In the genomic region with DNA sequence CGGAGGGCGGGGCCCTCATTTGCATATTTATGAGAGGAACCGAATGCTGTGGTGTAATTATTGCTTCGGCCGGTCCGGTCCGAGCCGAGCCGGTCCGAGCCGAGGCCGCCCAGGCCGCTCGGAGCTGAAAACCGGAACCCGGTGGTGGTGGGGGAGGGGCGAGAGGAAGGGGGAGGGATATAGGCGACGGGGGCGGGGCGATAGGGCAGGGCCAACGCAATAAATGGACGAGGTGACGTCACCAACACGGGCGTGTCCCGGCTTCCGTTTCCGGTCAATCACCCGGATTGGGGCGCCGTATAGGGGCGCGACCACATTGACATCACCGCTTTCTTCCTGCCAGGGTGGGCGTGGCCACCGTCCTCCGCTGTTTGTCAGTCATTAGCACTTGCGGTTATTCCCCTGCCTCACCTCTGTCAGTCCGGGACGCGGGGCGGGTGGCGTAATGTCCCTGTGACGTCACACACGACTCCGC, we compare ENCODE assay signal across 8 mouse cellular contexts. TPM values are rescaled to one million over a fixed set of nuclear protein-coding genes. Genes with fewer than 3 reads are reported as not detected.
A peak's percentile ranks its signal among the peaks of the same experiment; 100 is the strongest.
DNase-seq lines count a peak whose midpoint lies in the region; ATAC-seq and TF ChIP-seq lines count a peak whose summit lies in the region.

No protein-coding gene starts in this region.

- 0 out of 2 replicates have a peak, but pooled peaks cover 3% of the 10 kb centered on the region for H3K27me3 ChIP-seq in embryonic facial prominence, embryonic 15.5 days
- no peaks in the 10 kb centered on the region for H3K27me3 ChIP-seq in heart, embryonic 11.5 days (ENCODE audit: control insufficient read depth, insufficient read depth, low read length)
- peaks cover 4% of the 10 kb centered on the region; the same call in 1 of the 2 replicates for H3K27me3 ChIP-seq in kidney, embryonic 15.5 days
- no peaks in the 10 kb centered on the region for H3K27me3 ChIP-seq in limb, embryonic 15.5 days
- no peaks in the 10 kb centered on the region for H3K27me3 ChIP-seq in midbrain, postnatal 0 days (ENCODE audit: insufficient read depth, low read length)

- no peaks in the 10 kb centered on the region for H3K9me3 ChIP-seq in embryonic facial prominence, embryonic 15.5 days (replicated peaks)
- H3K9me3 ChIP-seq in heart, embryonic 11.5 days (replicated peaks; ENCODE audit: control insufficient read depth, low read length) = no peaks in the 10 kb centered on the region
- no peaks in the 10 kb centered on the region for H3K9me3 ChIP-seq in kidney, embryonic 15.5 days (replicated peaks)
- no peaks in the 10 kb centered on the region for H3K9me3 ChIP-seq in limb, embryonic 15.5 days
- no peaks in the 10 kb centered on the region for H3K9me3 ChIP-seq in midbrain, postnatal 0 days (ENCODE audit: low read length)

- H3K4me3 ChIP-seq in bone marrow, adult 2 months (replicated peaks; ENCODE audit: control insufficient read depth, low read depth, low read length) = peak overlapping the region; percentile 88
- H3K4me3 ChIP-seq in embryonic facial prominence, embryonic 15.5 days (replicated peaks) = peak overlapping the region; percentile 83
- H3K4me3 ChIP-seq in heart, embryonic 11.5 days (ENCODE audit: low read depth, low read length) = peak overlapping the region; percentile 60
- H3K4me3 ChIP-seq in kidney, embryonic 15.5 days (replicated peaks) = peak overlapping the region; percentile 71
- H3K4me3 ChIP-seq in limb, embryonic 15.5 days = peak overlapping the region; percentile 66
- peak overlapping the region; percentile 70 for H3K4me3 ChIP-seq in midbrain, postnatal 0 days (ENCODE audit: low read depth, low read length)

- peak; percentile 43; the same call in 1 of the 2 replicates for TF ChIP-seq POLR2A in bone marrow, adult 2 months (IDR thresholded peaks at IDR 0.05; ENCODE audit: borderline replicate concordance, control insufficient read depth, low read depth, low read length)

- no peak for TF ChIP-seq CTCF in bone marrow, adult 2 months (IDR thresholded peaks at IDR 0.05; ENCODE audit: control insufficient read depth, insufficient read depth, low read length)
- no peak for TF ChIP-seq CTCF in midbrain, postnatal 0 days (IDR thresholded peaks at IDR 0.05)

- H3K4me1 ChIP-seq in bone marrow, adult 2 months (ENCODE audit: control insufficient read depth, insufficient read depth, low read length) = no peaks in the 10 kb centered on the region
- H3K4me1 ChIP-seq in embryonic facial prominence, embryonic 15.5 days = no peaks in the 10 kb centered on the region
- no peaks in the 10 kb centered on the region for H3K4me1 ChIP-seq in heart, embryonic 11.5 days (ENCODE audit: control insufficient read depth, insufficient read depth, low read length)
- no peaks in the 10 kb centered on the region for H3K4me1 ChIP-seq in kidney, embryonic 15.5 days
- no peaks in the 10 kb centered on the region for H3K4me1 ChIP-seq in limb, embryonic 15.5 days
- H3K4me1 ChIP-seq in midbrain, postnatal 0 days (ENCODE audit: insufficient read depth, low read length) = no peaks in the 10 kb centered on the region

- peak; percentile 91 for DNase-seq in A20 (ENCODE audit: low read depth, low spot score)
- peak; percentile 97 for DNase-seq in midbrain, postnatal 0 days (ENCODE audit: low spot score)
- peak; percentile 65 to 87 for DNase-seq in spleen, postnatal 10 days (ENCODE audit: low spot score in 2 of 2)

- WGBS in bone marrow, adult 2 months = under 1% methylated on average over 47 of the region's 47 CpGs
- under 1% methylated on average over 46 of the region's 47 CpGs for WGBS in embryonic facial prominence, embryonic 15.5 days
- under 1% methylated on average over 45 of the region's 47 CpGs for WGBS in heart, embryonic 11.5 days (ENCODE audit: insufficient replicate concordance)
- WGBS in kidney, embryonic 15.5 days = under 1% methylated on average over 46 of the region's 47 CpGs
- WGBS in limb, embryonic 15.5 days = under 1% methylated on average over 46 of the region's 47 CpGs
- WGBS in midbrain, postnatal 0 days = under 1% methylated on average over 41 of the region's 47 CpGs

- H3K36me3 ChIP-seq in embryonic facial prominence, embryonic 15.5 days = no peaks in the 10 kb centered on the region
- H3K36me3 ChIP-seq in heart, embryonic 11.5 days (ENCODE audit: control insufficient read depth, insufficient read depth, low read length) = no peaks in the 10 kb centered on the region
- H3K36me3 ChIP-seq in kidney, embryonic 15.5 days = no peaks in the 10 kb centered on the region
- no peaks in the 10 kb centered on the region for H3K36me3 ChIP-seq in limb, embryonic 15.5 days
- H3K36me3 ChIP-seq in midbrain, postnatal 0 days (ENCODE audit: insufficient read depth, low read length) = no peaks in the 10 kb centered on the region

- peak overlapping the region; percentile 100 for H3K27ac ChIP-seq in bone marrow, adult 2 months (ENCODE audit: control insufficient read depth, insufficient read depth, low read depth, low read length, poor library complexity)
- peak overlapping the region; percentile 99 for H3K27ac ChIP-seq in embryonic facial prominence, embryonic 15.5 days (replicated peaks)
- H3K27ac ChIP-seq in heart, embryonic 11.5 days (ENCODE audit: low read depth, low read length) = peak overlapping the region; percentile 97
- H3K27ac ChIP-seq in kidney, embryonic 15.5 days = peak overlapping the region; percentile 99
- peak overlapping the region; percentile 99 for H3K27ac ChIP-seq in limb, embryonic 15.5 days
- peak overlapping the region; percentile 95 for H3K27ac ChIP-seq in midbrain, postnatal 0 days (ENCODE audit: low read depth, low read length)

- H3K9ac ChIP-seq in embryonic facial prominence, embryonic 15.5 days = peak overlapping the region; percentile 37
- peak overlapping the region; percentile 74 for H3K9ac ChIP-seq in heart, embryonic 11.5 days (ENCODE audit: low read depth, low read length)
- peak overlapping the region; percentile 69 for H3K9ac ChIP-seq in kidney, embryonic 15.5 days
- H3K9ac ChIP-seq in limb, embryonic 15.5 days = peak overlapping the region; percentile 59
- H3K9ac ChIP-seq in midbrain, postnatal 0 days (replicated peaks; ENCODE audit: low read length, poor library complexity, severe bottlenecking) = peak overlapping the region; percentile 66

- H3K4me2 ChIP-seq in embryonic facial prominence, embryonic 15.5 days (replicated peaks) = peak overlapping the region; percentile 67
- H3K4me2 ChIP-seq in heart, embryonic 11.5 days = peak overlapping the region; percentile 70
- peak overlapping the region; percentile 79 for H3K4me2 ChIP-seq in kidney, embryonic 15.5 days
- peak overlapping the region; percentile 72 for H3K4me2 ChIP-seq in limb, embryonic 15.5 days
- peak overlapping the region; percentile 53 for H3K4me2 ChIP-seq in midbrain, postnatal 0 days (ENCODE audit: low read depth, low read length, poor library complexity, severe bottlenecking)

- ATAC-seq in embryonic facial prominence, embryonic 15.5 days (ENCODE audit: insufficient number of reproducible peaks, low FRiP score, low TSS enrichment, low read depth) = peak; percentile 35
- peak; percentile 23 for ATAC-seq in heart, embryonic 11.5 days (replicated peaks; ENCODE audit: insufficient number of reproducible peaks, low FRiP score, low TSS enrichment)
- peak; percentile 33 for ATAC-seq in kidney, embryonic 15.5 days (replicated peaks; ENCODE audit: low FRiP score)
- peak; percentile 17 for ATAC-seq in limb, embryonic 15.5 days (ENCODE audit: insufficient number of reproducible peaks, low FRiP score, low TSS enrichment, low read depth)
- peak; percentile 51 for ATAC-seq in midbrain, postnatal 0 days (ENCODE audit: low FRiP score)

RNA-seq across cellular contexts. Expression of a gene that starts 51.2 kb away (rescaled TPM):
- 58.3 and 67.8 TPM in 2 replicates for polyA plus RNA-seq in bone marrow, adult 2 months (2011; ENCODE audit: insufficient read depth, insufficient read length, low replicate concordance, missing spikeins)
- polyA plus RNA-seq in embryonic facial prominence, embryonic 15.5 days (2015; fragmentation: Nextera tagmentation; extraction: Ambion mirVana) = 144 and 153 TPM in 2 replicates
- polyA plus RNA-seq in heart, embryonic 11.5 days (2014; fragmentation: Nextera tagmentation; extraction: Ambion mirVana) = 94.7 and 101 TPM in 2 replicates
- polyA plus RNA-seq in kidney, embryonic 15.5 days (2015; fragmentation: Nextera tagmentation; extraction: Ambion mirVana) = 130 and 150 TPM in 2 replicates
- polyA plus RNA-seq in limb, embryonic 15.5 days (2015; fragmentation: Nextera tagmentation; extraction: Ambion mirVana) = 114 and 144 TPM in 2 replicates
- total RNA-seq in midbrain, postnatal 0 days (2014; rRNA removed) = 114 and 134 TPM in 2 replicates
- 151 and 168 TPM in 2 replicates for polyA plus RNA-seq in midbrain, postnatal 0 days (2015; fragmentation: Nextera tagmentation; extraction: Ambion mirVana)

Comparison
In these comparisons a context has a peak if more than half of its experiments do, and no peak if none do; other contexts are left out.
1. Peak in every context shown above with its lines: DNase-seq, ATAC-seq, H3K4me3 ChIP-seq and H3K27ac ChIP-seq.